Mouse (Mus musculus) spleen, adult 2 months (tissue): ENCODE data around the gene Tmem183a.

ENCODE experiments used
- CTCF ChIP-seq: fragments of 200-500 bp; IDR thresholded peaks from 2 replicates; pipeline ENCODE4 v1.5.1; 2011; ENCODE audit warnings: mild to moderate bottlenecking, inconsistent platforms; ENCODE audit not compliant: insufficient read depth, insufficient read length, insufficient replicate concordance; ENCODE audit errors: extremely low read depth
- POLR2A ChIP-seq: fragments of 200-500 bp; IDR thresholded peaks from 2 replicates; pipeline ENCODE4 v1.6.1; 2011; ENCODE audit warnings: low read depth, low read length, inconsistent platforms

DNA sequence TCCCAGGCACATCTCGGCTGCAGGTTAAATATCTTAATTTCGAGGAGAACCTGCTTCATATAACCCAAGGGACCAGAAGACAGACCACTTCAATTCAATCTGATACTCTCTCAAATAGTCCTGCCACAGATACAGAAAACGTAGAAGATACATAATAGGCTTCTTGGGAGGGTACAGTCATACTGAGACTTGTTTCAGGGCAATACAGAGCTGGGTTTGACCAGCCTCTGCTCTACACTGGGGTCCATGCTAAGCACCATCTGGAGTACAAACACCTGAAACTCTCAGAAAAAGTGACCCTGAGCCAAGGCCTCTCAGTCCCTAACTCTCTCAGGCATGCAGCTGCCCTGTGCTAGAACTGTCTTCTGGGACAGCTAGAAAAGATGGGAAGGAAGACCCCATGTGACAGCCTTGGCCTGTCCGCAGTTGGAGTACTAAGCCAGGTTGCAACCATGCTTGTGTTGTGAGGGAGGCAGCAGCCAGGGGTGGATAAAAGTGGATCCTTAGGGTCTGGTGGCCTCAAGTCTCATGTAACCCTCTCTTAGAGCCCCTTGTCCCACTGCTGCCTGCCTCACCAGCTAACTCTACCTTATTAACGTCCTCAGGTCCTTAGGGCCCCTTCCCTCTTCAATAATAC, 20.0 kb downstream of the Tmem183a start:
- TF ChIP-seq CTCF (no peak), POLR2A (no peak)
